Mouse (Mus musculus) midbrain, embryonic 12.5 days (tissue): ENCODE results near the gene Rexo4. TPM values are rescaled to one million over a fixed set of nuclear protein-coding genes. Genes with fewer than 3 reads are reported as not detected.

Experiments used
- ATAC-seq: fragments of 200-750 bp; cut with Nextera tagmentation; 2 replicates; pipeline ENCODE4 v1.8.0; 2017; ENCODE audit warnings: low read depth, moderate TSS enrichment, moderate library complexity; ENCODE audit not compliant: low FRiP score
- H3K27ac ChIP-seq: fragments of 300-500 bp; sonication (generic); replicated peaks from 2 replicates; pipeline ENCODE4 v1.5.1; 2016; ENCODE audit warnings: mild to moderate bottlenecking
- H3K27me3 ChIP-seq: fragments of 300-500 bp; sonication (generic); 2 replicates; pipeline ENCODE4 v1.6.1; 2016; ENCODE audit warnings: mild to moderate bottlenecking
- H3K36me3 ChIP-seq: fragments of 300-500 bp; sonication (generic); 2 replicates; pipeline ENCODE4 v1.6.1; 2016
- H3K4me1 ChIP-seq: fragments of 300-500 bp; sonication (generic); 2 replicates; pipeline ENCODE4 v1.6.1; 2016
- H3K4me2 ChIP-seq: fragments of 300-500 bp; sonication (generic); replicated peaks from 2 replicates; pipeline ENCODE4 v1.6.1; 2016; ENCODE audit warnings: mild to moderate bottlenecking, moderate library complexity
- H3K4me3 ChIP-seq: fragments of 300-500 bp; sonication (generic); 2 replicates; pipeline ENCODE4 v1.5.1; 2016; ENCODE audit warnings: mild to moderate bottlenecking
- H3K9ac ChIP-seq: fragments of 300-500 bp; sonication (generic); replicated peaks from 2 replicates; pipeline ENCODE4 v1.6.1; 2016; ENCODE audit warnings: mild to moderate bottlenecking, moderate library complexity
- H3K9me3 ChIP-seq: fragments of 300-500 bp; sonication (generic); 2 replicates; pipeline ENCODE4 v1.6.1; 2016; ENCODE audit warnings: mild to moderate bottlenecking
- WGBS: fragments of 180-500 bp; shearing (Covaris S2); methylation state at CpG from one replicate; pipeline ENCODE4 v1.1.7; 2016; 5-methylcytosine and 5-hydroxymethylcytosine counted together
- polyA plus RNA-seq: library from polyadenylated mRNA; unstranded; fragments of >200 nt; fragmentation: Nextera tagmentation; extraction: Ambion mirVana; gene quantifications from 2 replicates; pipeline ENCODE4 v1.2.1, GENCODE M21; 2016

The Rexo4 gene
- polyA plus RNA-seq, 1 experiment from 2014 or later, result 43.0 TPM

GRCm38 (mm10) chr2:26967262-26967661, 3.1 kb upstream of the Rexo4 start:
- Histone ChIP-seq H3K4me2 (no peak overlapping the region), H3K9me3 (no peaks in the 10 kb centered on the region), H3K27ac (no peak overlapping the region), H3K4me3 (no peak overlapping the region), H3K36me3 (peaks cover 1% of the 10 kb centered on the region; the same call in 1 of the 2 replicates), H3K4me1 (peaks cover 15% of the 10 kb centered on the region), H3K9ac (no peak overlapping the region), H3K27me3 (no peaks in the 10 kb centered on the region)
- 84% methylated on average over 2 of the region's 2 CpGs for WGBS
- ATAC-seq, result no peak

- peaks cover 20% of the 10 kb centered on the region for H3K36me3 ChIP-seq
- no peaks in the 10 kb centered on the region for H3K9me3 ChIP-seq
- peak overlapping the region; percentile 84 for H3K9ac ChIP-seq
- WGBS, result 15% methylated on average over 14 of the region's 14 CpGs
- H3K27ac ChIP-seq, result peak overlapping the region; percentile 95
- H3K4me2 ChIP-seq, result peak overlapping the region; percentile 93
- peak overlapping the region; percentile 82 for H3K4me3 ChIP-seq
- ATAC-seq, result no peak
- H3K27me3 ChIP-seq, result no peaks in the 10 kb centered on the region
- H3K4me1 ChIP-seq, result peaks cover 23% of the 10 kb centered on the region
Observed at GRCm38 (mm10) chr2:26964724-26965370, 661 bp upstream of the Rexo4 start.

- ATAC-seq, result no peak
- H3K4me2 ChIP-seq, result no peak overlapping the region
- no peaks in the 10 kb centered on the region for H3K9me3 ChIP-seq
- WGBS, result 84% methylated on average over 4 of the region's 4 CpGs
- no peak overlapping the region for H3K27ac ChIP-seq
- no peak overlapping the region for H3K4me3 ChIP-seq
- H3K4me1 ChIP-seq, result peaks cover 23% of the 10 kb centered on the region
- no peak overlapping the region for H3K9ac ChIP-seq
- H3K36me3 ChIP-seq, result peaks cover 57% of the 10 kb centered on the region
- no peaks in the 10 kb centered on the region for H3K27me3 ChIP-seq
Observed at GRCm38 (mm10) chr2:26960756-26961155, 3.4 kb downstream of the Rexo4 start.

- 90% methylated on average over 2 of the region's 2 CpGs for WGBS
- no peaks in the 10 kb centered on the region for H3K9me3 ChIP-seq
Observed at GRCm38 (mm10) chr2:26957488-26957859, 6.7 kb downstream of the Rexo4 start.

GRCm38 (mm10) chr2:26956811-26957487, 7.2 kb downstream of the Rexo4 start:
- H3K4me3 ChIP-seq, result no peak overlapping the region
- 97% methylated on average over 12 of the region's 12 CpGs for WGBS
- no peak for ATAC-seq
- H3K9ac ChIP-seq, result no peak overlapping the region
- peaks cover 4% of the 10 kb centered on the region for H3K4me1 ChIP-seq
- no peak overlapping the region for H3K27ac ChIP-seq
- no peaks in the 10 kb centered on the region for H3K9me3 ChIP-seq
- H3K27me3 ChIP-seq, result no peaks in the 10 kb centered on the region
- peaks cover 89% of the 10 kb centered on the region for H3K36me3 ChIP-seq
- H3K4me2 ChIP-seq, result no peak overlapping the region

More at GRCm38 (mm10) chr2:26957488-26957859, 6.7 kb downstream of the Rexo4 start:
- no peak for ATAC-seq
- Histone ChIP-seq H3K4me2 (no peak overlapping the region), H3K27ac (no peak overlapping the region), H3K4me1 (peaks cover 8% of the 10 kb centered on the region), H3K27me3 (no peaks in the 10 kb centered on the region), H3K9ac (no peak overlapping the region), H3K4me3 (no peak overlapping the region), H3K36me3 (peaks cover 89% of the 10 kb centered on the region)

GRCm38 (mm10) chr2:26954735-26955395, 9.3 kb downstream of the Rexo4 start:
- no peaks in the 10 kb centered on the region for H3K9me3 ChIP-seq
- H3K27ac ChIP-seq, result no peak overlapping the region
- no peak for ATAC-seq
- H3K4me2 ChIP-seq, result no peak overlapping the region
- H3K4me1 ChIP-seq, result no peaks in the 10 kb centered on the region
- H3K27me3 ChIP-seq, result no peaks in the 10 kb centered on the region
- H3K36me3 ChIP-seq, result peaks cover 90% of the 10 kb centered on the region
- 91% methylated on average over 2 of the region's 2 CpGs for WGBS
- H3K4me3 ChIP-seq, result no peak overlapping the region
- H3K9ac ChIP-seq, result no peak overlapping the region

- no peak overlapping the region for H3K4me2 ChIP-seq
- no peak for ATAC-seq
- no peak overlapping the region for H3K27ac ChIP-seq
- no peaks in the 10 kb centered on the region for H3K9me3 ChIP-seq
- no peaks in the 10 kb centered on the region for H3K4me1 ChIP-seq
- no peak overlapping the region for H3K9ac ChIP-seq
- H3K27me3 ChIP-seq, result no peaks in the 10 kb centered on the region
- WGBS, result 93% methylated on average over 8 of the region's 8 CpGs
- no peak overlapping the region for H3K4me3 ChIP-seq
- H3K36me3 ChIP-seq, result peaks cover 77% of the 10 kb centered on the region
Observed at GRCm38 (mm10) chr2:26952866-26953265, 11.3 kb downstream of the Rexo4 start.

- Histone ChIP-seq H3K36me3 (peaks cover 73% of the 10 kb centered on the region), H3K27ac (no peak overlapping the region), H3K4me2 (no peak overlapping the region), H3K4me3 (no peak overlapping the region), H3K9ac (no peak overlapping the region), H3K27me3 (no peaks in the 10 kb centered on the region), H3K4me1 (no peaks in the 10 kb centered on the region), H3K9me3 (no peaks in the 10 kb centered on the region)
- 85% methylated on average over 4 of the region's 4 CpGs for WGBS
- no peak for ATAC-seq
Observed at GRCm38 (mm10) chr2:26952193-26952592, 12.0 kb downstream of the Rexo4 start.

- no peak overlapping the region for H3K4me2 ChIP-seq
- H3K9ac ChIP-seq, result no peak overlapping the region
- H3K9me3 ChIP-seq, result no peaks in the 10 kb centered on the region
- ATAC-seq, result no peak
- H3K27me3 ChIP-seq, result no peaks in the 10 kb centered on the region
- H3K4me3 ChIP-seq, result no peak overlapping the region
- H3K27ac ChIP-seq, result no peak overlapping the region
- WGBS, result 89% methylated on average over 8 of the region's 8 CpGs
- no peaks in the 10 kb centered on the region for H3K4me1 ChIP-seq
- H3K36me3 ChIP-seq, result peaks cover 71% of the 10 kb centered on the region
Observed at GRCm38 (mm10) chr2:26951346-26951905, 12.8 kb downstream of the Rexo4 start.

- no peak overlapping the region for H3K27ac ChIP-seq
- H3K4me3 ChIP-seq, result no peak overlapping the region
- no peaks in the 10 kb centered on the region for H3K9me3 ChIP-seq
- no peak for ATAC-seq
- no peaks in the 10 kb centered on the region for H3K27me3 ChIP-seq
- peaks cover 61% of the 10 kb centered on the region for H3K36me3 ChIP-seq
- 89% methylated on average over 2 of the region's 2 CpGs for WGBS
- no peaks in the 10 kb centered on the region for H3K4me1 ChIP-seq
- no peak overlapping the region for H3K9ac ChIP-seq
- H3K4me2 ChIP-seq, result no peak overlapping the region
Observed at GRCm38 (mm10) chr2:26950411-26950810, 13.8 kb downstream of the Rexo4 start.

- Histone ChIP-seq H3K4me2 (no peak overlapping the region), H3K4me1 (no peaks in the 10 kb centered on the region), H3K9me3 (no peaks in the 10 kb centered on the region), H3K9ac (no peak overlapping the region), H3K27me3 (no peaks in the 10 kb centered on the region), H3K4me3 (no peak overlapping the region), H3K36me3 (peaks cover 10% of the 10 kb centered on the region; the same call in 1 of the 2 replicates), H3K27ac (no peak overlapping the region)
- 83% methylated on average over 3 of the region's 3 CpGs for WGBS
- ATAC-seq, result no peak
Observed at GRCm38 (mm10) chr2:26943253-26943652, 20.9 kb downstream of the Rexo4 start.

- H3K36me3 ChIP-seq, result no peaks in the 10 kb centered on the region
- WGBS, result 42% methylated on average over 5 of the region's 5 CpGs
- no peaks in the 10 kb centered on the region for H3K9me3 ChIP-seq
- no peak for ATAC-seq
- H3K27me3 ChIP-seq, result no peaks in the 10 kb centered on the region
- no peak overlapping the region for H3K4me2 ChIP-seq
- H3K4me3 ChIP-seq, result no peak overlapping the region
- no peaks in the 10 kb centered on the region for H3K4me1 ChIP-seq
- no peak overlapping the region for H3K27ac ChIP-seq
- no peak overlapping the region for H3K9ac ChIP-seq
Observed at GRCm38 (mm10) chr2:26941539-26941938, 22.6 kb downstream of the Rexo4 start.
